Mouse (Mus musculus) kidney, adult 2 months (tissue): ENCODE measurements around the gene Tfip11. TPM values are rescaled to one million over a fixed set of nuclear protein-coding genes. Genes with fewer than 3 reads are reported as not detected.

ENCODE experiments used
- DNase-seq: peaks from one replicate; pipeline ENCODE4 v3.0.0; 2021
- H3K27ac ChIP-seq: fragments of 200-500 bp; 2 replicates; pipeline ENCODE4 v1.5.1; 2012; ENCODE audit warnings: low read depth, low read length, control low read depth, inconsistent platforms; ENCODE audit not compliant: insufficient read depth
- H3K27me3 ChIP-seq: fragments of 200-500 bp; replicated peaks from 2 replicates; pipeline ENCODE4 v1.6.1; 2012; ENCODE audit warnings: mild to moderate bottlenecking, moderate library complexity, low read length, inconsistent platforms; ENCODE audit not compliant: control insufficient read depth, insufficient read depth
- H3K36me3 ChIP-seq: fragments of 200-500 bp; 2 replicates; pipeline ENCODE4 v1.6.1; 2012; ENCODE audit warnings: mild to moderate bottlenecking, moderate library complexity, low read length, inconsistent platforms; ENCODE audit not compliant: control insufficient read depth, insufficient read depth
- H3K4me1 ChIP-seq: fragments of 200-500 bp; 2 replicates; pipeline ENCODE4 v1.6.1; 2011; ENCODE audit warnings: low read length; ENCODE audit not compliant: control insufficient read depth, insufficient read depth
- H3K4me3 ChIP-seq: fragments of 200-500 bp; 2 replicates; pipeline ENCODE4 v1.5.1; 2011; ENCODE audit warnings: mild to moderate bottlenecking, low read depth, low read length, control low read depth; ENCODE audit not compliant: insufficient read depth
- CTCF ChIP-seq: fragments of 200-500 bp; conservative IDR thresholded peaks from 2 replicates; pipeline ENCODE4 v1.5.1; 2011; ENCODE audit warnings: low read depth, mild to moderate bottlenecking, control low read depth, low read length, moderate library complexity, mixed read lengths; ENCODE audit not compliant: insufficient read depth, insufficient read length
- POLR2A ChIP-seq: fragments of 200-500 bp; IDR thresholded peaks from one replicate; pipeline ENCODE4 v1.6.1; 2011; ENCODE audit warnings: low read depth, low read length, control low read depth
- WGBS: fragments of 180-500 bp; shearing (Covaris S2); methylation state at CpG from one replicate; pipeline ENCODE4 v1.1.7; 2018; 5-methylcytosine and 5-hydroxymethylcytosine counted together
- polyA plus RNA-seq: library from polyadenylated mRNA; depleted of rRNA; stranded (reverse); fragments of >200 nt; gene quantifications from 2 replicates; pipeline ENCODE4 v1.2.3, GENCODE M21; 2012

Gene Tfip11
- polyA plus RNA-seq, 1 experiment, result 26.7 TPM

GRCm38 (mm10) chr5:112286984-112287641 lies 39.0 kb upstream of the Tfip11 start:
- Histone ChIP-seq H3K4me1 (peaks cover 18% of the 10 kb centered on the region), H3K4me3 (no peak overlapping the region), H3K27ac (no peak overlapping the region), H3K36me3 (no peaks in the 10 kb centered on the region), H3K27me3 (no peaks in the 10 kb centered on the region)
- no peak for TF ChIP-seq CTCF
- no peak for DNase-seq
- 45% methylated on average over 11 of the region's 11 CpGs for WGBS

GRCm38 (mm10) chr5:112287652-112288051 lies 38.5 kb upstream of the Tfip11 start:
- Histone ChIP-seq H3K27me3 (no peaks in the 10 kb centered on the region), H3K4me1 (peaks cover 24% of the 10 kb centered on the region), H3K4me3 (no peak overlapping the region), H3K36me3 (no peaks in the 10 kb centered on the region), H3K27ac (0 out of 2 replicates have a peak overlapping the region, but pooled peaks have one; percentile 9)
- TF ChIP-seq POLR2A (no peak), CTCF (no peak)
- WGBS, result 81% methylated on average over 2 of the region's 2 CpGs
- DNase-seq, result no peak

GRCm38 (mm10) chr5:112288193-112289141 lies 37.7 kb upstream of the Tfip11 start:
- Histone ChIP-seq H3K27me3 (no peaks in the 10 kb centered on the region), H3K4me1 (peaks cover 19% of the 10 kb centered on the region), H3K36me3 (no peaks in the 10 kb centered on the region), H3K4me3 (peak overlapping the region; percentile 22; the same call in 1 of the 2 replicates), H3K27ac (peak overlapping the region; percentile 22; the same call in 1 of the 2 replicates)
- WGBS, result 73% methylated on average over 9 of the region's 9 CpGs
- TF ChIP-seq CTCF (no peak), POLR2A (no peak)
- DNase-seq, result peak; percentile 67

GRCm38 (mm10) chr5:112289236-112289635 lies 36.9 kb upstream of the Tfip11 start:
- WGBS, result 27% methylated on average over 8 of the region's 8 CpGs
- no peak for TF ChIP-seq POLR2A
- TF ChIP-seq CTCF, result no peak
- H3K27me3 ChIP-seq, result no peaks in the 10 kb centered on the region

GRCm38 (mm10) chr5:112289819-112290535 lies 36.2 kb upstream of the Tfip11 start:
- no peak for TF ChIP-seq CTCF
- DNase-seq, result no peak
- no peaks in the 10 kb centered on the region for H3K27me3 ChIP-seq
- no peak overlapping the region for H3K27ac ChIP-seq
- 59% methylated on average over 16 of the region's 16 CpGs for WGBS
- H3K4me1 ChIP-seq, result peaks cover 27% of the 10 kb centered on the region
- no peaks in the 10 kb centered on the region for H3K36me3 ChIP-seq
- peak overlapping the region; percentile 24; the same call in 1 of the 2 replicates for H3K4me3 ChIP-seq

More at GRCm38 (mm10) chr5:112289236-112289635, 36.9 kb upstream of the Tfip11 start:
- peaks cover 24% of the 10 kb centered on the region for H3K4me1 ChIP-seq
- no peak overlapping the region for H3K27ac ChIP-seq
- no peaks in the 10 kb centered on the region for H3K36me3 ChIP-seq
- peak overlapping the region; percentile 18; the same call in 1 of the 2 replicates for H3K4me3 ChIP-seq
- peak; percentile 72 for DNase-seq

- Histone ChIP-seq H3K4me3 (peak overlapping the region; percentile 24; the same call in 1 of the 2 replicates), H3K27ac (no peak overlapping the region)
Measured at GRCm38 (mm10) chr5:112290536-112290880, 35.6 kb upstream of the Tfip11 start.

GRCm38 (mm10) chr5:112291866-112292265 lies 34.3 kb upstream of the Tfip11 start:
- Histone ChIP-seq H3K36me3 (no peaks in the 10 kb centered on the region), H3K27me3 (no peaks in the 10 kb centered on the region), H3K4me3 (no peak overlapping the region), H3K4me1 (peaks cover 27% of the 10 kb centered on the region), H3K27ac (no peak overlapping the region)
- DNase-seq, result peak; percentile 63
- no peak for TF ChIP-seq POLR2A
- TF ChIP-seq CTCF, result no peak
- WGBS, result 41% methylated on average over 5 of the region's 5 CpGs

More at GRCm38 (mm10) chr5:112290536-112290880, 35.6 kb upstream of the Tfip11 start:
- Histone ChIP-seq H3K4me1 (peaks cover 27% of the 10 kb centered on the region), H3K36me3 (no peaks in the 10 kb centered on the region), H3K27me3 (no peaks in the 10 kb centered on the region)
- DNase-seq, result no peak
- WGBS, result 64% methylated on average over 8 of the region's 8 CpGs
- TF ChIP-seq POLR2A, result no peak
- no peak for TF ChIP-seq CTCF
